Mouse (Mus musculus) heart, postnatal 0 days (tissue): ENCODE results near the gene Dgkd.

Source experiments
- CTCF ChIP-seq: IDR thresholded peaks from 2 replicates; pipeline ENCODE4 v1.5.1; 2016; ENCODE audit warnings: antibody characterized with exemption, control low read depth, low read depth
- EP300 ChIP-seq: IDR thresholded peaks from 2 replicates; pipeline ENCODE4 v1.6.1; 2016; ENCODE audit warnings: antibody characterized with exemption, low read depth

- no peak for TF ChIP-seq CTCF
- no peak for TF ChIP-seq EP300
Observed at GRCm38 (mm10) chr1:87959998-87960431, 106.9 kb downstream of the Dgkd start.
